Mouse (Mus musculus) lung, adult 18-20 months (tissue): ENCODE measurements around the gene Psmb9.
"Not testable (repeated sequence)": the region's sequence is repeated elsewhere in the genome, so short reads cannot be mapped to it uniquely, and the experiment has no call there.

Experiments
- DNase-seq, 2 experiments: peaks; one replicate each; pipeline ENCODE4 v3.0.0; 2022; ENCODE audit warnings: mixed read lengths in 2 of 2

Psmb9 gene

GRCm38 (mm10) chr17:34179913-34180859 is 7.4 kb downstream of the Psmb9 start:
- DNase-seq: no peak

GRCm38 (mm10) chr17:34179019-34179418 is 8.5 kb downstream of the Psmb9 start:
- DNase-seq: no peak

- DNase-seq: no peak
Observed at GRCm38 (mm10) chr17:34177179-34177578, 10.4 kb downstream of the Psmb9 start.

- DNase-seq: no peak
Observed at GRCm38 (mm10) chr17:34174075-34174474, 13.5 kb downstream of the Psmb9 start.

- no peak for DNase-seq
Observed at GRCm38 (mm10) chr17:34172528-34172927, 15.0 kb downstream of the Psmb9 start.

DNA sequence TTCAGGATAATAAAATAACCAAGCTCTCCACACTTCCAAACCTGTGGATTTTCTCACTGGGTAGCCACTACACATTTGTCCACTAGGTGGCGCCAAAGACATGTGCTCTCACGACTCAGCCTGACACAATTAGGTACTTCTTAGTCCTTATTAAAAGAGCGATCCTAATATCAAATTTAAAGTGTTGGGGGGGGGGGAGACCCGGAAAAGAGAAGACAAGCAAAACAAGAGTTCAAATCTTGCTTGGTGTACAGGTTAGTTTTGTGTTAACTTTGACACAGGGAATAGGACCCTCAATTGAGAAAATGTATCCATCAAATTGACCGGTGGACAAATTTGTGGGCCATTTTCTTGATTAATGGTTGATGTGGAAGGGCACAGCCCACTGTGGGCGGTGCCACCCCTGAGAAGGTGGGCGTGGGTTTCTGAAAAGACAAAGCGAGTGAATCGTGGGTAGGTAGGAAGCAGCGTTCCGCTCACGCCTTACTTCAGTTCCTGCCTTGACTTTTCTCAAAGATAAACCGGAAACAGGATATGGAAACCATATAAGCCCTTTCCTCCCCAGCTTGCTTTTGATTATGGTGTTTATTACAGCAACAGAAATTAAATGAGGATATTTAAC is 16.6 kb downstream of the Psmb9 start:
- peak; percentile 79 to 84 for DNase-seq

DNA sequence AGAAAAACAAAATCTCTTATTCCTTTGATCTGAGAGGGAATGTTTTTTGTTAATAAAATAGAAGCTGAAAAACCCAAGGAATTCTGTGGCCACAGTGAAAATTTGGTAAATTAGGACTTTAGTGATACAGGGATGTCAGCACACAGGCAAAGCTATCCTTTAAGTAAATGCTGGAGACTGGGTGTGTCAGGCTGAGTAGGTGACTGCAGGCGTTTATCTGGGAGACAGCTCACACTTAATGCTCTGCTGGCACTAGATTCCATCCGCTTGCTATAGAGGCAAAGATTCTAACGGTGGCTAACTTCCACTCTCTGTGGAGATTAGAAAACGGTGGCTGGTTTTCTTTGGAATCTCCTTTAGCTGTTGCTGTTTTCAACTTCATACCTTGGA is 17.1 kb downstream of the Psmb9 start:
- no peak for DNase-seq

GRCm38 (mm10) chr17:34169279-34169678 is 18.3 kb downstream of the Psmb9 start:
- DNase-seq: peak in 1 of 2 experiments; percentile 48

- DNase-seq: no peak
Observed at GRCm38 (mm10) chr17:34165033-34165730, 22.4 kb downstream of the Psmb9 start.

- DNase-seq: peak; percentile 30 to 32
Observed at GRCm38 (mm10) chr17:34164202-34164895, 23.2 kb downstream of the Psmb9 start.

DNA sequence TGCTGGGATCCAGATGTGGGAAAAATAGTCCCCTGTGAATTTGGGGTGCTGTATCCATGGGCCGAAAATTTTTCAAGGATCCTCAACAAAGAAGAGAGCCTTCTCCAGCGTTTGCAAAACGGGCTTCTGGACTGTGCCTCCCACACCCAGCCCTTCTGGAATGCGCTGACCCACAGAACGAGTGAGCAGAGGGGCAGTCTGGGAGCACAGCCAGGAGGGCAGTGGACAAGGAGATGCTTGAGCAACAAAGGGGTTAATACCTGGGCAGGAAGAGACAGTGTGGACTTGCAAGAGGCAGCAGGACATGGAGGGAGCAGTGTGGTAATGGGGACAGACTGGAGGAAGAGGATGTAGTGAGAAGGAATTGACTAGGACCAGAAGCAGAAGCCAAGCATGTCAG is 32.0 kb downstream of the Psmb9 start:
- DNase-seq: no peak

- DNase-seq: peak; percentile 69 to 81
Observed at GRCm38 (mm10) chr17:34152923-34153322, 34.6 kb downstream of the Psmb9 start, which contains the start of gene H2-DMb1. TSS of gene H2-DMb1 (plus strand) at chr17:34153072.

DNA sequence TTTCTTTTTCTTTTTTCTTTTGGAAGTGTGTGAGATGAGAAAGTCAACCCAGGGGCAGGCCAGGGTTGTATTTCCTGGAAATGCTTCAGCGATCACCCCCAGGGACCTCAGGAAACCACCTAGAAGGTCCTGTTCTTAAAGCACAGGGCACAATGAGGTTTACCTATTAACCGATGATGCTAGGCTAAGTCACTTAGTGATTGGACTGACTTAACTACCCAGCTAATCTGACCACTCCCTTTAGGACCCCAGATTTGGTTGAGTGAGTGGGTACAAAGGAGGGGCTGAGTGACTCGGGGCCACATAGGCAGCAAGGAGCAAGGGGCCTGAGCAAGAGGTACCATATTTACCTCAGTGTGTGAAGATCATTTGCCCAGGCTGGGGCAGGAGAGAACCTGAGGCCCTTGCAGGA is 42.6 kb downstream of the Psmb9 start:
- DNase-seq: no peak

DNA sequence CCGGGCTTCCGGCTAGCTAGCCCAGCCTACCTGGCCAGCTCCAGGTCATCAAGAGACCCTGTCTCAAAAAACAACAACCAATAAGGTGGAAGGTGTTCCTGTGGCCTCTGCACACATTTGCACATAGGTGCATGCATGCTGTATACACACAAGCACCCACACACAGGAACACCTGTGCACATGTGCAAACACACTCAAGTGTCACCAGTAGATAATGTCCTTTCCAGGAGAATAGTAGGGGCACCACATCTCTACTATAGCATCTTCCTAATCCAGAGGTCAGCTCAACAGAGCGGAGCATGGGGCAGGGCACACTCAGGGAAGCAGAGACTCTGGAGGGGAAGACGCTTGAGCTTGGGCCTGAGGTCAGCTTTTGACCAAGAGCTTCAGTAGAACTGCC is 43.3 kb downstream of the Psmb9 start:
- DNase-seq: not testable (repeated sequence)

DNA sequence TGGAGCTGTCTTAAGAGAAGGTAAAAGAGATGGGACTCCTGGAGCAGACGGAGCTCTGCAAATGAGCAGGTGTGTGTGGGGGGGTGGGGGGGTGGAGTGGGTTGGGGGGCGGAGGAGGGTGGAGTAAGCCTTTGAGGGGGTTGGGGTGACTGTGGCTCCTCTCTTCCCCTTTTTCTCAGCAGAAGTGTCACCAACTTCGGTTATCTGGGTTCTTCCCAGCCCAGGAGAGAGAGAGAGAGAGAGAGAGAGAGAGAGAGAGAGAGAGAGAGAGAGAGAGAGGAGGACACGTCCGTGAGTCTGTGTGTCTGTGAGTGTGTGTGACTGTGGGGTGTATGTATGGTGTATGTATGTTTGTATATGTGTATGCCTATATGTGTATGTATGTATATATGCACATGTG is 44.1 kb downstream of the Psmb9 start:
- no peak for DNase-seq

- DNase-seq: peak; percentile 84
Observed at GRCm38 (mm10) chr17:34143033-34143432, 44.5 kb downstream of the Psmb9 start, which contains the start of gene H2-DMb2. TSS of gene H2-DMb2 (plus strand) at chr17:34143307.

- no peak for DNase-seq
Observed at GRCm38 (mm10) chr17:34142456-34143010, 45.0 kb downstream of the Psmb9 start.

- no peak for DNase-seq
Observed at GRCm38 (mm10) chr17:34141448-34141847, 46.1 kb downstream of the Psmb9 start.

- no peak for DNase-seq
Observed at GRCm38 (mm10) chr17:34140240-34140639, 47.3 kb downstream of the Psmb9 start.

DNA sequence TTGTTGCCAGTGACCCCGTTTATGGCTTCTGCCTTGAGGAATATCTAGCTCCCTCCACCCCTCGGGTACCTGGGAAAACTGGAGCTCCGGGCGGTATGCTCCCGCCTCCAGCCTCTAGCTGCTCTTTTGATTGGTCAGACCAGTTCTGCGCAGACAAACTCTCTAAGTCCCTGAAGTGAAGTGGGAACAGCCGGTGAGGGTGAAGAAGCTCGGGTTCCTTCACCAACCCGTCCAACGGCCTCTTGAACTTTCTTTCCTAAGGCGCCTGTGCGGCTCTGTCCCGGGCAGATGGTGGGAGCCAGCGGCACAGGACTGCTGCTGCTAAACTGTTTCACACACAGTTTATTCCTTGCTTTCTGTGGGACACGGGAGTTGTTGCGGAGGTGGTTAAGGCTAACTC is 48.1 kb downstream of the Psmb9 start:
- peak; percentile 73 to 85 for DNase-seq

DNA sequence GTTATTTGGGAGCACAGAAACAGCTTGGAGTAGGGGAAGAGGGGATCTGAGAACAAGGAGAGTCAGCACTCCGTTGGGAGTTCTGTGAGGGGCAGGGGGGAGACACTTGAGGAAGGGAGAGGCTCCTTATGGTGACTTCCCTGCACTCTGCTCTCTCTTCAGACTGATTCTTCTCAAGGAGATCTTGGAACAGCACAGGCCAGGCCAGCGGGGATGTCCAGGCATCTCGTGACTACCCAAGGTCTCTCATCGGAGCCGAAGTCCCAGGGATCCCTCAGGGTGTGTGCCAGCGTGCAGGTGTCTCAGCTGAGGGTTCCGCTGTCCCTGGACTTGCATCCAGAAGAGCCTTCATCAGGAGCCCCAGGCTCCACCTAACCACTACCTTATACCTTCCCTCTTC is 48.9 kb downstream of the Psmb9 start:
- DNase-seq: no peak

DNA sequence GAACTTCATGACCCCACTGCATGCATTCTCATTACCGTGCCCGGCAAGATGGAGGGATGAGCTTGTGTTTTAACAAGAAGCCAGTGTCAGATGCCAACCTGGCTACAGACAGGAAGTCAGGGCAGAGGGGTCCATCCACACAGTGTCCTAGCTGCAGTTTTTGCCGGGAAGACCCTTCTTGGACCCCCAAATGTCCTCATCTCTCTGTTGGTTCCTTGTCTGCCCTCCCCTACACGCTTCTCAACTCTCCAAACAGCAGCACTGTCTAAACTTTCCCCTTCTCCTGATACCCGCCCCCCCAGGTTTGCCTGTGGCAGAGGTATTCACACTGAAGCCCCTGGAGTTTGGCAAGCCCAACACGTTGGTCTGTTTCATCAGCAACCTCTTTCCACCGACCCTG is 50.0 kb downstream of the Psmb9 start:
- no peak for DNase-seq
